Mouse (Mus musculus) G1E-ER4 (cell line): Measurements from ENCODE around the gene R3hdml. TPM values are rescaled to one million over a fixed set of nuclear protein-coding genes. Genes with fewer than 3 reads are reported as not detected.

Source experiments
- GATA1 ChIP-seq: IDR thresholded peaks from one replicate; pipeline ENCODE4 v1.8.0; 2012; ENCODE audit warnings: low read length, inconsistent platforms
- polyA plus RNA-seq: library from polyadenylated mRNA; stranded (reverse); fragments of >175 nt; gene quantifications from 2 replicates; pipeline ENCODE4 v1.2.3, GENCODE M21; 2012

The R3hdml gene
- polyA plus RNA-seq, 1 experiment: not detected

- no peak for TF ChIP-seq GATA1
These were observed 14.3 kb downstream of the R3hdml start, which contains the start of gene Hnf4a for GRCm38 (mm10) chr2:163506300-163507004. Gene Hnf4a (plus strand): TSS chr2:163506808.

- TF ChIP-seq GATA1: no peak
These were observed 33.7 kb downstream of the R3hdml start for GRCm38 (mm10) chr2:163525761-163526243.

- no peak for TF ChIP-seq GATA1
These were observed 35.4 kb downstream of the R3hdml start for GRCm38 (mm10) chr2:163527497-163527896.

GRCm38 (mm10) chr2:163530418-163530817 lies 38.3 kb downstream of the R3hdml start:
- no peak for TF ChIP-seq GATA1

GRCm38 (mm10) chr2:163531917-163532316 lies 39.8 kb downstream of the R3hdml start:
- no peak for TF ChIP-seq GATA1

- TF ChIP-seq GATA1: no peak
These were observed 41.1 kb downstream of the R3hdml start for GRCm38 (mm10) chr2:163533226-163533625.

- no peak for TF ChIP-seq GATA1
These were observed 42.9 kb downstream of the R3hdml start for GRCm38 (mm10) chr2:163534958-163535524.

GRCm38 (mm10) chr2:163537443-163537842 lies 45.3 kb downstream of the R3hdml start:
- TF ChIP-seq GATA1: no peak

GRCm38 (mm10) chr2:163538410-163538809 lies 46.3 kb downstream of the R3hdml start:
- TF ChIP-seq GATA1: no peak

GRCm38 (mm10) chr2:163539321-163540040 lies 47.4 kb downstream of the R3hdml start:
- TF ChIP-seq GATA1: no peak

- TF ChIP-seq GATA1: no peak
These were observed 48.4 kb downstream of the R3hdml start for GRCm38 (mm10) chr2:163540231-163541117.

- no peak for TF ChIP-seq GATA1
These were observed 49.6 kb downstream of the R3hdml start for GRCm38 (mm10) chr2:163541568-163542182.

GRCm38 (mm10) chr2:163542674-163543073 lies 50.6 kb downstream of the R3hdml start:
- no peak for TF ChIP-seq GATA1

GRCm38 (mm10) chr2:163546623-163547318 lies 54.7 kb downstream of the R3hdml start:
- no peak for TF ChIP-seq GATA1
